Mouse (Mus musculus) heart, postnatal 14 days (tissue): ENCODE data around the gene Cyp2d11. TPM values are rescaled to one million over a fixed set of nuclear protein-coding genes. Genes with fewer than 3 reads are reported as not detected.
"Not testable (repeated sequence)": the region's sequence is repeated elsewhere in the genome, so short reads cannot be mapped to it uniquely, and the experiment has no call there.

Source experiments
- DNase-seq, 2 experiments: peaks; one replicate each; pipeline ENCODE4 v3.0.0; 2021 to 2022
- intact Hi-C: fragments of 180-260 bp; cut with DNase I; formaldehyde crosslinking; loops from one replicate; pipeline ENCODE4 v1.15.1; 2025
- total RNA-seq, 2 experiments: library from RNA; stranded (reverse); gene quantifications; 2 replicates each; pipeline ENCODE4 v1.2.3; 2021

Gene Cyp2d11
- total RNA-seq, 2 experiments from 2014 or later = not detected

DNA sequence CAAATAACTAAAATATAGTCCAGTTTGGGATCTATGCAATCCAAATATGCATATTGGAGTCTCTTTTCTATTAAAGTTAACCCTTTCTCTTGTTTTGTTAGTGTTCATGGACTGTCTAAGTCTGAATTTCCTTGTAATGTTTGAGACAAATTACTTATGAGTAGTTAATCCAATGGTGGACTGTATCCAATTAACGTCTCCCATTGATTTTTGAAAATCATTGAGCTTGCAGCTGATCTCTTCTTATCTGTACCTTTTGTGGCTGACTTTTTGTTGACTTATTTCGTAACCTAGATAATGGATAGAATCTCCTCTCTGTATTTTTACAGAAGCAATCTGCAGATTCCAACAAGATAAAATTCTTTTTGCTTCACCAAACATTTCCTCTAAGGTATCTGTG, 11.4 kb downstream of the Cyp2d11 start:
- DNase-seq = no peak
- intact Hi-C loops = loop anchor here (2.0 kb wide), 1 partner anchor 34 kb away; no protein-coding TSS in a partner anchor

DNA sequence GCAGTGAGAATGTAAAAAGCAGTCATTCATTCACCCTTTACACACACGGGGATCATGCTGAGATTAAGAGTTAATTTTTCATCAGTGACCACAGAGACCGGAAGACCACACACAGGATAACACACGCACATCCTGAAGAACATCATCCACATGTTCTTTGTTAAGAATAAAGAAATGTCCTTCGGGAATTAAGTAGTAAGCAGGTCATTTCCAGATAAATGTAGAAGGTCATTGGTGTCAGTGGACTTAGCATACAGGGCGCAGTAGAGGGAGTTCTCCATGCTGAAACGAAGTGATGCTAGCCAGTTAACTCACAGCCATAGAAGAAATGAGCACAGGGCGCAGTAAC, 13.1 kb downstream of the Cyp2d11 start:
- intact Hi-C loops = no loop called here
- no peak for DNase-seq

DNA sequence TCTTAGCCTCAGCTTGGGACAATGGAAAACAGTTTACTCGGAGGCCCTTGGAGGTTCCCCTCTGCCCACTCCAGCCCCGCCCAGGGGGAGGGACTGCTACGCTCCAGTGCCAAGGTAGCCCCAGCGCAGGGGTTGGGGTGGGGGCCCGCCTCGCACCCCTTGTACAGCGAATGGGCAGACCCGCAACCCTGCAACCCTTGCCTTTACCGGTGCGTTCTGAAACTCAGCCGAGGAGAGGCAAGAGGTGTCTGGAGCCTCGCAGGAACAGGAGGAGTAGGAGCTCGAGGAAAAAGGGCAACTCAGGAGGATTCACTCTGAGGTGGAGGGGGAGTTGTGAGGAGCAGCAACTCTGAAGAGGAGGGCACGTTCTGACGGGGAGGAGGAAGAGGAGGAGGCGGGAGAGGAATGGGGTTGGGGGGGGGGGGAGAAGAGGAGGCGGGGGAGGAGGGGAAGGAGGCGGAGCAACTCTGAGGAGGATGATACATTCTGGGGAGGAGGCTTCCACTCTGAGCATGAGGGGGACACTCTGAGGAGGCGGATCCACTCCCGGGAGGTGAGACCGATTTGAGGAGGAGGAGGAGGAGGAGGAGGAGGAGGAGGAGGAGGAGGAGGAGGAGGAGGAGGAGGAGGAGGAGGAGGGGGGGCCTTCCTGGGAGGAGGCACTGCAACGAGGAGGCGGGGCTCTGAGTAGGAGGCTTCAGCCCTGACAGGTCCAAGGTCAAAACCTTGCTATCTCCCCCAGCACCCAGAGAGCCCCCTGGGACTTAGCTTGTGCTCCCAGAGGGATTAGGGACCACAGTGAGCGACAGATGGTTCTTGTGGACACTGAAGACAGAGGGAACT, 13.7 kb downstream of the Cyp2d11 start, which contains the start of gene Cyp2d22:
Gene Cyp2d22, minus strand, starts transcription at position 390 of the 843 bp plus-strand sequence.
- intact Hi-C loops = no loop called here
- DNase-seq = peak; percentile 67

DNA sequence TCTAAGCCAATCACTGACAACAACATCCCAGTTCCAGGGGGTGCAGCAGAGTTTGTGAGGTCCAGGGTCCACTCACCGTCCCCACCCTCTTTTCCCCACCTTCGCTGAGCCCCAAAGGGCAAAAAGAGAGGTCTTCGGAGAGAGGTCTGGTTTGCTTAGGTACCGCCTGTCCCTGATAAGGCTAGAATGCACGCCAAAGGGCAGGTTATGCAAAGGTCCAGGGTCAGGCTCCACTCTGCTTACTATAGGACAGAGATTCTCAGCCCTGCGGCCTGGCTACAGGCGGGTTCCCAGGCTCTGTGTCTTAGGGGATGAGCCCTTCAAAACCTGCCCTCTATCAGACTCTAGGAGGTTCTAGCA, 14.3 kb downstream of the Cyp2d11 start:
- intact Hi-C loops = no loop called here
- no peak for DNase-seq

DNA sequence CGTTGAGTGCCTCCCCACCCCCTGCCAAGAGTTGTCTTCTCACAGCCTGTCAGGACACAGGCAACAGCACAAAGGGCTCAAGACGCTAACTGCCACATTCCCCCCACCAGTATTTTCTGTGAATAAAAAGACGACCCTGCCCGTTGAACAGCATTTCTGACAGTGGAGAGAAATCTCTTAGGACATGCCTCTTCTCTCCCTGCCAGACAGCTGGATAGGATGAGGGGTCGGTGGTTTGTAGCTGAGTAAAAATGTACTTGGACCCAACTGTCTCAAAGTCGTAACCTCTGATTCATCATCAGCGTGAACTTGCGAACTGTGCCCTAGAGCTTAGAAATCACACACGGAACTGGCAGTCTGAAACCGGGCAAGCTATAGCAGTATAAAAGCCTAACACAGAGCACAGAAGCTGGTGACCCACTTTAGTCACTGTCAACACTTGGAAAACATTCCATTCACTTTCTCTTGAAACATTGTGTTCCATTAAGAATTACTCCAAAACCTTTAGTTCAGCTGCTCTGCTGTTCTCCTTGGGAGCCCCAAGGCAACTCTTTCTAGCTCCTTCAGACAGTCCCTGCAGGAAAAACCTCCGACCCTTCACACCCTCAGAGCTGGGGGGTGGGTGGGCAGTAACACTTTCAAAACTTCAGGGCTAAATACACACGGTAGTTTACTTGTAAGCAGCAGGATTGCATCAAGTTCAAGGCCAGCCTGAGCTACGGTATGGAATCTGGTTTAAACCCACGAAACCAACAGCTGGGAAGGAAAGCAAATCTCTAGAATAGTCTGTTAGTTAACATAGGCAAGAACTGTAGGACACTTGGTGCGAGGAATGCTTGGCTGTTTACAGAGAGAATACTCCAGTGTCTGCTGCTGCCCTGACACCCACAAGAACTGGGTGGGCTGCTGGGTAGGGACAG, 15.3 kb downstream of the Cyp2d11 start:
- peak in 1 of 2 experiments; percentile 28 for DNase-seq
- intact Hi-C loops = no loop called here

DNA sequence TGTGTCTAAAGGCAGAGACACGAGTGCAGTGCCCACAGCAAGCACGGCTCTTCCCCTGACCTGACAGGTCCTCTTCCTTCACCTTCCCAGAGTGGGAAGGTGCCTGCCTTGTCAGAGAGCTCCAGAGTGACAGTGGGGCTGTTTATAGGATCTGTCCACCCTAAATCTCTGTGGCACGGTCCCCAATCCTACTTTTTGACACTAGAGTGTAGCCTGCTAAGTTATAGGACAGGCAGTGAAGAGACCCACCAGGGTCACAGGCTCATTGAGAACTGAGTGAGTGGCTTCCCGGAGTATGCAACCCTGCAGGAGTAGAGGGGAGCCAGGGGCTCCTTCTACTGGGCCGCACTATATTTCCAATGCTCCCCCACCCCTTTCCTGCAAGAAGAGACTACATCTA, 16.1 kb downstream of the Cyp2d11 start:
- intact Hi-C loops = no loop called here
- DNase-seq = no peak

DNA sequence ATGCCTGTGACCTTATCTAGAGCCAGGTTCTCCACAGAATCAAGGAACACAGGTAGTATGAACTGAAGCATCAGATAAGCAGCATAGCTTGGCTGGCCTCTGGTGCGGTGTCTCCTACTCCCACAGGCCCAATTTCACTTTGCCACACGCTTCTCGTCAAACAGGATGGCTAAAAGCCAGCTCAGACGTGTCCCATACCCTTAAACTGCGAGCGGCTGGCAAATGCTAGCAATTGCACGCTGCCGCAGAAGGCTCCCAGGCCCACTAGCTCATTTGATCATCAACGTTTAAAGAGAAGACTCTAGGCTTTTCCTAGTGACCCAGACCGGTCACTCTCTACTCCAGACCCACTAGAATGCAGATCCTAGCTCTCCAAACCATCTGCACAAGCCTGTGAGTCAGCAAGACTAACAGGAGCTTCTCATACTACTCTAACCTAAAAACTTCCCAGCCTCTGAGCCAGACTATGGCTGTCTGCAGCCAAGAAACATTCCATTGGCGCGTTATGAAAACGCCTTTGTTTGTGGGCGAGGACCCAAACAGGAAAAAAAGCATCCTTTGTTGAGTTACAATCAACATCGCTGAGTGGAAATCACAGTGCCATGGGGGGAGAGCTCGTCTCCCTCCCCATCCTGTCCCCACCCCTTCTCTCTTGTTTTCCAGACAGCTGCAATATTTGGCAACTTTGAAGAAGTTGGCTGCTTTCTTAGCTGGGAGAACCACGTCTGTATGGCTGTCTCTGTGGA, 17.3 kb downstream of the Cyp2d11 start:
- intact Hi-C loops = no loop called here
- DNase-seq = peak; percentile 67 to 80

DNA sequence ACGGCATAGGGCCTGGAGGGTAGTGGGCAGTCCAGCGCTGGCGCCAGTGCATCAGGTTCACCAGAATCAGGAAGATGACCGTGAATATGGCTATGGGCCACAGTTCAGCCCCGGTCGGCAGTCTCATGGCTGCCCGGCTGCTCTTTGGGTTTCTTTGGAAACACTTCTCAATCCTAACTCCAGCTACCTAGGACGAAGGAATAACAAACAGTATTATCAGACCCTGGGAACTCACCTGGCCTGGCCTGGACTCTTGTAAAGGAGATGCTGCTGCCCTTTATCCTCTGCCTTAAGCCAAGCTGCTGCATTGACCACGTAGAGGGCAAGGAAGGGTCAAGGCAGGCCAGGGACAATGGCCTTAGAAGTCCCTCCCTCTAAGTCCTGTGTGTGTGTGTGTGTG, 18.0 kb downstream of the Cyp2d11 start:
- no peak for DNase-seq
- intact Hi-C loops = no loop called here

DNA sequence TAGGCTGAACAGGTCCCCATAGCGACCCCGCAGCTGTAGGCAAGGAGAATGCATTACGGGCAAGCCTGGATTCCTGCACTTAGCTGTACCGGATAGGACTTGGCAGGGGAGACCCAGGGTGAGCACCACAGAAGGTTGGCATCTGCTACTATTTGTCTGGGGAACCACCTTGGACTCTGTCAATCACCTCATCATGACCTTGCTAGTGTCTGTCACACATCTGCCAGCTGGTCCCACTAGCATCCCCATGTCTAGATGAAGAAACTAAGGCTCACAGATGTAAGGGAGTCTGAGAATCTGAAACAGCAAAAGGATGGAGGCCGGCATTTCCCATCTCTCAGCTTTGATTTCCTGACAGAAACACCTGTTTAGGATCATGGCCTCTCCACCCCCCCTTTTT, 19.4 kb downstream of the Cyp2d11 start:
- DNase-seq = no peak
- intact Hi-C loops = no loop called here

DNA sequence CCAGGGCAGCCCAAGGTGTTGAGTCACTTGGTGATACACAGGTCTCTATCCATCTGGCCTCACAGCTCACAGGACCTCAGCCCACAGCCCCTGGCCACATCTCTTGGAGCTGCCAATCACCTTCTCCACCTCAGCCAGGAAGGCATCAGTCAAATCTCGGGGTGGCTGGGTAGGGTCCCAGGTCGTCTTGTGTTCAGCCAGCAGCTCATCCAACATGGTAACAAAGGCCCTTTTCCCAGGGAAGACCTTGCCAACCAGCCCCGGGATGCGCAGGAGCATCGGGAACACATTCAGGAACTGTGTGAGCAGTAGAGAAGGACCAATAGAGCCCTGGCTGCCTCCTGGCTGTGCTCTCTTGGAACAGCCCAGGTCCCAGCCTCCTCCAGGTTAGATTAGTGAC, 20.8 kb downstream of the Cyp2d11 start:
- intact Hi-C loops = no loop called here
- no peak for DNase-seq

DNA sequence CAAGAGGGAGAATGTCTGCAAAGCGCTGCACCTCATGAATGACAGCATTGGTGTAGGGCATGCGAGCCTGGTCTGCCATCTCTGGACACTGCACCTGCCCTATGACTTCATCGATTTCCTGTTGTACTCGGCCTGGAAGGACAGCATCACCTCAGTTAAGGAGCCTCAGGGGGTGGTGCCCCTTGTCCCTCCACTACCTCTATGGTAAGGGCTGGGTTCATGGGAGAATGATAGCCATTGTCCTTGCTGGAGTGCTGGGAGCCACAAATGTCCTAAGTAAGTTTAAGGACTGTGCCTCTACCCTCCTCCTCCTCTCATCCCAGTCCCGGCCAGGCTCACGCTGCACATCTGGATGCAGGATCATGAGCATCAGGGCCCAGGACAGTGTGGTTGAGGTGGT, 21.4 kb downstream of the Cyp2d11 start:
- intact Hi-C loops = no loop called here
- DNase-seq = no peak

DNA sequence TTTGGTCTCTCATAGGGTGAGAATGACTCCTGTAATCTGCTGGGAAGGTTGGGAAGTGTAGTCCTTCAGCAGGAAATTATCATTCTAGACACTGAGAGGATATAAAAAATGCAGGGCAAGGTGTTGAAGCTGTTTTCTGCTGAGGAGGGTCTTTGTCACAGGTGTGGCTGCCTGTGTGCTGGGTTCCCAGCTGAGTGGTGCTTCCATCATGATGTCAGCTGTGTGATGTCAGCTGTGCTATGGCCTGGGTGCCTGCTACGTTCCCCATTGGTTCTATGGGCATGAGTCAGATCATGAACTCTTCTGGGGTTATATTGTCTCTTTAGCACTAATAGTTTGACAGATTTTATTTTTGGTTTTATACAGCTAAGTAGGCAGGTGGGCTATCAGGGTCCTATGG, 25.0 kb downstream of the Cyp2d11 start:
- intact Hi-C loops = no loop called here
- no peak for DNase-seq

DNA sequence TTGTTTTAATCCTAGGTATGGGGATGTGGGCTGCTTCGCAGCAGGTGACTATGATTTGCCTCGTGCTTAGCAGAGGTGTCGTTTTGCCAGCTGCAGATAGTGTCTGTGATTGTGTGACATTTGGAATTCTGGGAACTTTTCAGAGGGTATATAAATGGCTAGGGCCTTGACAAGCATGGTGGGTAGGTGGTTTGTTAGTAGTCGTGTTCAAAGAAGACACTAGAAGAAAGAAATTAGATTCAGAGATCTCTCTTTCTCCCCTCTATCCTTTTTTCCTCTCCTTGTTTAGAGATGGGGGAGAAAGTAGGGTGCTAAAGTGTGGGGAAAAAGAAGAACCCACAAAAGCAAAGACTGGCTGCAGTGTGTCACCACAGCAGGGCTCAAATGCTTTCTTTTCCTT, 25.7 kb downstream of the Cyp2d11 start:
- DNase-seq = no peak
- intact Hi-C loops = no loop called here

DNA sequence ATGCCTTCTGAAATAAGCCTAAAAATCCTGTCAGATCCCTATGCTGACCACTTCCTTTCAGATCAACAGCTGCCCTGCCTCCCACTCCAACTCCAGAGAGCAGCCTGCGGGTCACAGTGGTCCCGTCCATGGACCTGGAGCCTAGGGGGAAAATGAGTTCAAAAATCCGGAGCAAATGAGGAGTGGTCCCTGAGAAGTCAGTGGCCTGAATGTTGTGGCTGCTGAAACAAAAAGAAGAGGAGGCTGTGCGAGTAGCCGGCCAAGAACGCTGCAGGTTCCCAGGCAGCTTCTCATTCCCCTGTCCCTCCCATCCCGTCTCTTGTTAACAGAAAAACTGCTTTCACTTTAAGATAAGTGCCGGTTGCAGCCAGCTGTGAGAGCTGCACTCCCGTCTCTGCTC, 29.3 kb downstream of the Cyp2d11 start:
- peak in 1 of 2 experiments; percentile 1 for DNase-seq
- intact Hi-C loops = not testable (repeated sequence)

DNA sequence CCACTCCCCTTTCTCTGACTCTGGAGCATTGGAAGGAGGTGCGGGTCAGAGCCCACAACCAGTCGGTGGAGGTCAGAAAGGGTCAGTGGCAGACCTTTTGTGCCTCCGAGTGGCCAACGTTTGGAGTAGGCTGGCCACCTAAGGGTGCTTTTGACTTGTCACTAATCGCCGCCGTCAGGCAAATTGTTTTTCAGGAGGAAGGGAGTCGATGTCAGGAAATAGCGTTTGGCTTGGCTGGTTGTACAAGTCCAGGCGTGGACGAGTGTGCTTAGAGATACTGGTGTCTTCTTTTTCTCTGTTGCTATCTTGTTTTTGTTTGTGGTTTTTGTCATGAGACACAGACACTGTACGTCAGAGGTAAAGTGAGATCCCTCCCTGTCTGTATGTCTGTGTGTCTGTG, 30.0 kb downstream of the Cyp2d11 start:
- intact Hi-C loops, DNase-seq: not testable (repeated sequence)

DNA sequence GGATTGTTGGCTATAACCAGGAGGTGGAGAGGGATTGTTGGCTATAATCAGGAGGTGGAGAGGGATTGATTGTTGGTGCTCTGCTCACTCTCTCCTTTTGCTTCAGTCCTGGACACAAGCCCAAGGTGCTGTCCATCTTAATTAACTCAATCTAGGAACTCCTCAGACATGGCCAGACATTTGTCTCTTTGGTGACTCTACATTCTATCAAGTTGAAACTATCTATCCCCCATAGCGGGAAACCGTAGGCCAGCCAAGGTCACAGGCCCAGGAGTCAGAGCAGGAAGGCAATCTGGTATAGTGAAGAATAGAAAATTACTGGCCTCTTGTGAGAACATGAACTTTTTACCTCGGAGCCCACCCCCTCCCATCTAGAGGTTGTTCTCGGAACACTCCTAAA, 31.6 kb downstream of the Cyp2d11 start:
- peak in 1 of 2 experiments; percentile 1 for DNase-seq
- intact Hi-C loops = no loop called here

DNA sequence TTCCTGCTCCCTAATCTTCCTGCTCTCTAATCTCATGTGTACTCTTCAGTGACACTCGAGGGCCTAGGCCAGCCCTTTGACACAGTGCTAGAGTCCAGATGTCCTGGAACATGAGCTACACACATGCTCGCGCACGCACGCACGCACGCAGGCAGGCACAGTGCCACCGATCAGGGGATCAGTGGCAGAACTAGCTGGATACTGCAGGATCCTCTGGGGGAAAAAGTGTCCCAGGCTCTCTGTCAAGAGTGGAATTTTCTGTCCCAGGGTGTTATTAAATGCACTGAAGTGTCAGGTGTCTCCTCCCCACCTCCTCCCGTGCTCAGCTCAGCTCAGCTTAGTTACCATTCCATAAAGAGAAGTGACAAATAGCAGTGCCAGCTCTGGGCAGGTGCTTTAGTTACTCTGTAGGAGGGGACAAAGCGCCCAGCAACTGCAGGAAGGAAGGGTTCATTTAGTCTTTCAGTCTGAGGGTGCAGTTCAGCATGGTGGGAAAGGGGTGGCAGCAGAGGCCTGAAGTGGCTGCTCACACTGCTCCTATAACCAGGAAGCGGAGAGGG, 32.3 kb downstream of the Cyp2d11 start:
- DNase-seq = peak in 1 of 2 experiments; percentile 20
- intact Hi-C loops = no loop called here

DNA sequence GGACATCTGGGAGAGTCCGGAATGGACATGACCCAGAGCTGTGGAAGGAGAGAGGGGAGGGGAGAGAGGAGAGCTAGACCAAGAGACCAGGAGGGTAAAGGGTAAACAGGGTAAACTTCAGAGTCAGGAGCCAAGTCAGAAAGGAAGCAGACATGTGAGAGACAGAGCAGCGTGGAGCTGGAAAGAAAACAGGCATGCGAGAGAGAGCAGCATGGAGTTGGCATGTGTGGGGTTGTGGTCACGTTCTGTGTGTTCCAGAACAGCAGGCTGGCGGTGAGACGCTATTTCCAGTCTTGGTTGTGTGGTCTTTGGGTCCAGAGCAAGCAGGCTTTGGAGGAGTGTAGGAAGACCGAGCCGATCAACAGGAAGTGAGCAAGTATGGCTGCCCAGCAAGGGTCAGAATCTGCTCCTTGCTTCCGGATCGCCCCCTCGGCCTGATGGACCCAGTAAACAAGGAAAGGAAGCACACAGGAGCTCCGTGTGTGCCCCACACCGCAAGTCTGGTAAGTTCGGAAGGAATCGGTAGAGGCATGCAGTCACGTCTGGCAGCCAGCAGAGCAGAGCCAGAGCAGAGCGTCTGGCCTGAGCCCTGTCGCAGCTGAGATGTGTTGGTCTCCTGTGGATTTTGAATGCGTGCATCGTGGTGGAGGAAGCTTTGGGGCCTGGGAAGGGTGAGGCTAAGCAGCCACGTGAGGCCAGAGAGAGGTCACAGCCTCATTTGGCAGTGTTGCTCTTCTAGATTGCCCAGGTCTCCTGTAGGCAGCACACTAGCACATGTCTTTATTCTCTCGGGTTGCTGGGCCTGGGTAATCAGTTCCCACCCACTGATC, 35.2 kb downstream of the Cyp2d11 start:
- DNase-seq = peak in 1 of 2 experiments; percentile 36
- intact Hi-C loops = no loop called here

DNA sequence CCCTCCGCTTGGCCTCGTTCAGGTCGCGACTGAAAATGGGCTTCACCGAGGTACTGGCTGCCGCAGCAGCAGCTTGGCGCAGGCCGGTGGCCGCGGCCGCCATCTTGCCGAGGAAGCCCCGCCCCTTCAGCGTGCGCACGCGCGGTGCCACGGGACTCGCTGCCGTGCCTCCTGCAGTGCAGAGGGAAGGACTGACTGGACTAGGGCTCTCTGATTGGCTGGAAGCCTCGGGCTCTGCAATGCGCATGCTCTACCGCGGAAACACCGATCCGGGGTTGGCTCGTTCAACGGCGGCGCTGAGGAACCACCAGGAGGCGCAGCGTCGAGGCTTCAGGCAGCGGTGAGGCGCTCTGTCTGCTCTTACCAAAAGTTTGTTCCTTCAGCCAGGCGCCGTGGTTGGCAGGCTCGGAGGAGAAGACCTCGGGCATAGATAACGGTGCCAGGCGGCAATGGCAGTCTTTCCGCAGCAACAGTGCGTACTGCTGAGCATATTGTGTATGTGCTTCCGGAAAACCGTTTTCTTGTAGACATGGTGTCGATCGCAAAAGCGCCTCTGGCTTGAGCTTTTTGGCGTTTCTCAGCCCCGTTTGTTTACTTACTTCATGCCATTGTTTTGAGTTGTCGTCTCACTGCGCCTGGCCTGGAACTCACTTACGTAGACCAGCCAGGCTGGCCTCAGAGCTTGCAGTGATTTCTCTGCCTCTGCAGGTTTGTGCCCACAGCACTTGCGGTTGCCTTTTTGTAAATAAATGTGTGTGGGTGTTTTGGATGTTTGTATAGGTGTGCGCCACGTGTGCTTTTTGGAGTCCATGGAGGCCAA, 39.5 kb downstream of the Cyp2d11 start, which contains the start of gene Ndufa6:
Gene Ndufa6, minus strand, starts transcription at position 197 of the 820 bp plus-strand sequence.
- DNase-seq = peak; percentile 98 to 99
- intact Hi-C loops = loop anchor here (2.0 kb wide), 1 partner anchor 62 kb away; no protein-coding TSS in a partner anchor
